Mouse (Mus musculus): ENCODE data around the gene Scml4.

- TF ChIP-seq POLR2A (IDR thresholded peaks at IDR 0.05; ENCODE audit: extremely low read depth, insufficient read depth, low read length): no peak
- TF ChIP-seq CTCF (IDR thresholded peaks at IDR 0.05; ENCODE audit: extremely low read depth, insufficient read depth, low read length): no peak
Measured at GRCm38 (mm10) chr10:43003466-43003757, 143.2 kb downstream of the Scml4 start.

Data from cortical plate, adult 2 months (tissue).